Mouse (Mus musculus) hindbrain, embryonic 12.5 days (tissue): ENCODE results near the gene Vsir. TPM values are rescaled to one million over a fixed set of nuclear protein-coding genes. Genes with fewer than 3 reads are reported as not detected.

Experiments used
- ATAC-seq: fragments of 200-750 bp; cut with Nextera tagmentation; 2 replicates; pipeline ENCODE4 v1.8.0; 2017; ENCODE audit warnings: moderate TSS enrichment; ENCODE audit not compliant: low FRiP score
- H3K27ac ChIP-seq: fragments of 300-500 bp; sonication (generic); 2 replicates; pipeline ENCODE4 v1.5.1; 2016; ENCODE audit warnings: mild to moderate bottlenecking
- H3K27me3 ChIP-seq: fragments of 300-500 bp; sonication (generic); 2 replicates; pipeline ENCODE4 v1.6.1; 2016; ENCODE audit warnings: mild to moderate bottlenecking
- H3K36me3 ChIP-seq: fragments of 300-500 bp; sonication (generic); 2 replicates; pipeline ENCODE4 v1.6.1; 2016; ENCODE audit warnings: mild to moderate bottlenecking
- H3K4me1 ChIP-seq: fragments of 300-500 bp; sonication (generic); 2 replicates; pipeline ENCODE4 v1.6.1; 2016
- H3K4me2 ChIP-seq: fragments of 300-500 bp; sonication (generic); replicated peaks from 2 replicates; pipeline ENCODE4 v1.6.1; 2016; ENCODE audit warnings: mild to moderate bottlenecking
- H3K4me3 ChIP-seq: fragments of 300-500 bp; sonication (generic); 2 replicates; pipeline ENCODE4 v1.5.1; 2016; ENCODE audit warnings: mild to moderate bottlenecking
- H3K9ac ChIP-seq: fragments of 300-500 bp; sonication (generic); 2 replicates; pipeline ENCODE4 v1.6.1; 2016; ENCODE audit warnings: mild to moderate bottlenecking, moderate library complexity
- H3K9me3 ChIP-seq: fragments of 300-500 bp; sonication (generic); replicated peaks from 2 replicates; pipeline ENCODE4 v1.6.1; 2016; ENCODE audit warnings: mild to moderate bottlenecking
- WGBS: fragments of 180-500 bp; shearing (Covaris S2); methylation state at CpG from one replicate; pipeline ENCODE4 v1.1.7; 2016; 5-methylcytosine and 5-hydroxymethylcytosine counted together
- polyA plus RNA-seq: library from polyadenylated mRNA; unstranded; fragments of >200 nt; fragmentation: Nextera tagmentation; extraction: Ambion mirVana; gene quantifications from 2 replicates; pipeline ENCODE4 v1.2.1, GENCODE M21; 2016

Vsir gene
- polyA plus RNA-seq, 1 experiment from 2014 or later: 2.9 TPM

GRCm38 (mm10) chr10:60346056-60346455 is 595 bp upstream of the Vsir start:
- H3K27me3 ChIP-seq: peaks cover 34% of the 10 kb centered on the region
- H3K36me3 ChIP-seq: no peaks in the 10 kb centered on the region
- H3K4me2 ChIP-seq: peak overlapping the region; percentile 47
- no peaks in the 10 kb centered on the region for H3K9me3 ChIP-seq
- peaks cover 33% of the 10 kb centered on the region for H3K4me1 ChIP-seq
- no peak overlapping the region for H3K9ac ChIP-seq
- no peak overlapping the region for H3K4me3 ChIP-seq
- no peak overlapping the region for H3K27ac ChIP-seq
- WGBS: 82% methylated on average over 4 of the region's 4 CpGs
- ATAC-seq: no peak

GRCm38 (mm10) chr10:60347768-60348610 is 1.3 kb downstream of the Vsir start:
- Histone ChIP-seq H3K9me3 (no peaks in the 10 kb centered on the region), H3K27me3 (peaks cover 34% of the 10 kb centered on the region), H3K27ac (no peak overlapping the region), H3K4me2 (no peak overlapping the region; the same call in 1 of the 2 replicates), H3K4me3 (no peak overlapping the region), H3K9ac (no peak overlapping the region), H3K36me3 (no peaks in the 10 kb centered on the region), H3K4me1 (peaks cover 46% of the 10 kb centered on the region)
- WGBS: 24% methylated on average over 9 of the region's 9 CpGs
- no peak for ATAC-seq

DNA sequence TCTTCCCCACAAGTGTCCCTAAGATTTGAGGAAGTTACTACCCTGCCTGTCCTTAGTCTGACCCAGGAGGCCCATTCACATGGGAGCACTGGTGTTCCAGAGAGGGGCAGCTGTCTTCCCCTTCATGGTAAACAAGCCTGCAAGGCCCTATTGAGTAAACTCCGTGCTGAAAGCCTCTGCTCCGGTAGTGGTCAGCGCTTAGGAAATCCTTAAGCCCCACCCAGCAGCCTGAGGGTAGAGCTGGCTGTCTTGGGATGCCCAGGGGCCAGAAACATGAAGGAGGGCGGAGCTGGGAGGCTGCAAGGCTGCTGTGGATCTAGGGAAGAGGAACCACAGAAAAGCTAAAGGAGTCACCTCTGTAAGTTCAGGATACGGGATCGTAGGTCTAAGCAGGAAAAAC is 2.4 kb downstream of the Vsir start:
- 38% methylated on average over 6 of the region's 6 CpGs for WGBS
- Histone ChIP-seq H3K4me1 (peaks cover 46% of the 10 kb centered on the region), H3K27ac (no peak overlapping the region)

GRCm38 (mm10) chr10:60349644-60350043 is 3.0 kb downstream of the Vsir start:
- Histone ChIP-seq H3K9ac (no peak overlapping the region), H3K9me3 (no peaks in the 10 kb centered on the region), H3K27ac (no peak overlapping the region), H3K36me3 (no peaks in the 10 kb centered on the region), H3K27me3 (peaks cover 30% of the 10 kb centered on the region), H3K4me2 (no peak overlapping the region), H3K4me1 (peaks cover 46% of the 10 kb centered on the region), H3K4me3 (no peak overlapping the region)
- no peak for ATAC-seq
- whole genome bisulfite sequencing: 89% methylated on average over 5 of the region's 5 CpGs

More for the DNA sequence above, 2.4 kb downstream of the Vsir start:
- Histone ChIP-seq H3K36me3 (no peaks in the 10 kb centered on the region), H3K4me2 (no peak overlapping the region), H3K9me3 (no peaks in the 10 kb centered on the region), H3K4me3 (no peak overlapping the region), H3K9ac (no peak overlapping the region), H3K27me3 (peaks cover 32% of the 10 kb centered on the region)
- no peak for ATAC-seq

GRCm38 (mm10) chr10:60350077-60350804 is 3.6 kb downstream of the Vsir start:
- no peak for ATAC-seq
- H3K4me3 ChIP-seq: no peak overlapping the region
- no peak overlapping the region for H3K9ac ChIP-seq
- H3K9me3 ChIP-seq: no peaks in the 10 kb centered on the region
- H3K36me3 ChIP-seq: no peaks in the 10 kb centered on the region
- peaks cover 30% of the 10 kb centered on the region for H3K27me3 ChIP-seq
- 56% methylated on average over 5 of the region's 5 CpGs for WGBS
- H3K27ac ChIP-seq: no peak overlapping the region
- 0 out of 2 replicates have a peak overlapping the region, but pooled peaks have one; percentile 9 for H3K4me2 ChIP-seq
- peaks cover 43% of the 10 kb centered on the region for H3K4me1 ChIP-seq

DNA sequence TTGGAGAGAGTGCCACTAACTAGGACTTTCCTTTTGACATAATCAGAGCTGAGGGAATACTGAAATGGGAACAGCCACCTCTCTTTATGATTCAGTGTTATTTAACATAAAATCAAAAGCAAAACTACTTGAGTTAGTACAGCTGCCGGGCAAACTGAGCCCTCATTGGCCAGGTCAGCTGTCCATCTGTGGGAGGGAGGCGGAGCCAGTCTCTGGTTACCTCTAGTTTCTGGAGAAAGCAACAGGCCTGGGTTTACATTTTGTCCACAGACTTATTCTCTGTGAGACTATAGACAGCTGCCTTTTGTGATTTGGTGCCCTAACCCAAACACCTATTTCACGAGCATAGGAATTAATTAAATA is 4.1 kb downstream of the Vsir start:
- Histone ChIP-seq H3K4me1 (peaks cover 43% of the 10 kb centered on the region), H3K9ac (no peak overlapping the region), H3K27ac (peak overlapping the region; percentile 72; the same call in 1 of the 2 replicates), H3K36me3 (no peaks in the 10 kb centered on the region), H3K27me3 (peaks cover 29% of the 10 kb centered on the region), H3K9me3 (no peaks in the 10 kb centered on the region), H3K4me3 (no peak overlapping the region), H3K4me2 (0 out of 2 replicates have a peak overlapping the region, but pooled peaks have one; percentile 9)
- 40% methylated on average over 3 of the region's 3 CpGs for WGBS
- no peak for ATAC-seq

DNA sequence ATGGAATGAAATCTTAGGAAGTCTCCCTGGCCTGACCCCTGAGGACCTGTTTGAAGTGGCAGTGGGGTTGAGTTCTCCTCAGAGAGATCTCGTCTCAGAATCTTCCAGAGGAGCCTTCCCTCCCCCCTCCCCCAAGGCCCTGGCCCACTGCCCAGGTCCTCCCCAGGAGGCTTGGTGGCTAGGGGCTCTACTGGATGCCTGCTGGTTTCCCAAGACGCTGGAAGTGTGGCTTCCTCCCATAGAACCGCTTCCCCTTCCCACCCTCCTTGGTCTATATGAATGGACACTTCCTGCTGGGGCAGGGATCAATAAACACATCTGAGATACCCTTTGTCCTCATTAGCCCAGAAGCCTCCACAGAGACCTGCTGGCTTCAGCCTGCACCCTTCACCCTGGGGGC is 4.6 kb downstream of the Vsir start:
- no peak overlapping the region for H3K4me3 ChIP-seq
- H3K36me3 ChIP-seq: no peaks in the 10 kb centered on the region
- H3K9ac ChIP-seq: no peak overlapping the region
- ATAC-seq: 0 out of 2 replicates have a peak, but pooled peaks have one; percentile 18
- H3K27ac ChIP-seq: peak overlapping the region; percentile 72
- WGBS: 20% methylated on average over 3 of the region's 3 CpGs
- no peaks in the 10 kb centered on the region for H3K9me3 ChIP-seq
- no peak overlapping the region for H3K4me2 ChIP-seq
- peaks cover 24% of the 10 kb centered on the region for H3K27me3 ChIP-seq
- peaks cover 42% of the 10 kb centered on the region for H3K4me1 ChIP-seq

DNA sequence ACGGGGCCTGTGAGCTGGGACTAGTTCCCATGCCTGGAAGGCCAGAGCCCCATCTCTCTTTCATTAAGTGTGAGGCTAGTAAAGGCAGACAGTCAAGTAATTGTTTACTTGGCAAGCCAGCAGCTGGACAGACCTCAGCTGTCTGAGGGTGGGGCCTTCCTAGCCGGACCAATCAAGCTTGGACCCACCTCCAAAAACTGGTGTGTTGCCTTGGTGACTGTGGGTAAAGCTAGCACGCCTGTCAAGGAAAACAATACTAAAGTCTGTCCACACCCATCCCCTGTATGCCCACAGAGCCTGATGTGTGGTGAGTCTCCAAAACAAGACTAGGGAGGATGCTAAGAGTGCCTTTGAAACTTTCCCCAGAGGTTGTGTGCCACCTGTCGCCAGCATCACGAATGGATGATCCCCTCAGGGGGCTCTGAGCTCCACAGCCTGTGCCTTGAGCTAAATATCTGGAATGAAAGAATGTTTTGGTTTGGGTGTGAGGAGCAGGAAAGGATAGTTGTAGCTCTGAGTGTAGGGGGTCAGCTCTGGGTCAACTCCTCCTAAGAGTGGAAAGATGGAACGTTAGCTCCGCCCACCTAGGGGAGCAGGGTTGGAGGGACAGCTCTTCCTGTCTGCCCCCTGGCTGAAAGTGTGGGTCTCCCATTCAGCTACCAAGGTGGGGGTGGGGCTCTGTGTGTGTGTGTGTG is 5.3 kb downstream of the Vsir start:
- no peak overlapping the region for H3K9ac ChIP-seq
- H3K4me2 ChIP-seq: no peak overlapping the region
- H3K4me1 ChIP-seq: peaks cover 35% of the 10 kb centered on the region
- peaks cover 19% of the 10 kb centered on the region for H3K27me3 ChIP-seq
- no peaks in the 10 kb centered on the region for H3K9me3 ChIP-seq
- ATAC-seq: peak; percentile 53
- WGBS: 22% methylated on average over 7 of the region's 7 CpGs
- H3K36me3 ChIP-seq: no peaks in the 10 kb centered on the region
- no peak overlapping the region for H3K4me3 ChIP-seq
- peak overlapping the region; percentile 72 for H3K27ac ChIP-seq

DNA sequence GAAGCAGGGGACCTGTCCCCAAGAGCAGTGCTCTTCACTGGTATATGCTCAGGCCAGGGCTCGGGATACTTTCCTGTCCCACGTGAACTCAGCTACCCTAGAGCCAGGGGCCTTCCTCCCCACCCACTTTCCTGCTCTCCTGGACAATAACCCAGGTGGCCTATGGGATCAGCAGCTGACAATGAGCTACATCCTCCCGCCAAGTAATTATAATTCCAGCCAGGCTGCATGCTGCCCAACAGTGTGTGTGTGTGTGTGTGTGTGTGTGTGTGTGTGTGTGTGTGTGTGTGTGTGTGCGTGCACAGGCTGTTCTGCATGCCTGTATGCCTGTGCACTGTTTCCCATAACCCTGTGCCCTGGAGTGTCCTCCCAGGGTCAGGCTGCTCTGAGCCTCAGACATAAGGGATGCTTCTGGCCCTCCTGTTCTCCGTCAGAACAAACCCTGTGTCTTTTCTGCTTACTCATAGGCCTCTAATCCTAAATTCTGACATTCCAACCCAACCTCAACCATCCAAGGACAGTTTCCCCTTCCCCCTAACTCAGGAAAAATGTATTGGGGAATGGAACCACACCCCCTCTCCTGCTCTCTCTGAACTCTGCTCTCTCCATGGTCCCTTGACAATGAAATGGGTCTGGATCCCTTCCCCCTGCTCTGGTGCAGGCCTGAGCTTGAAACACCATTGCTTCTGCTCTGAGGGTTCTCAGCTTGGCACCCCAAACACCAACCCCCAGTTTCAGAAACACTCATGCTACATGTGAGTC is 6.8 kb downstream of the Vsir start:
- H3K27ac ChIP-seq: no peak overlapping the region
- ATAC-seq: no peak
- peaks cover 6% of the 10 kb centered on the region; the same call in 1 of the 2 replicates for H3K27me3 ChIP-seq
- peaks cover 26% of the 10 kb centered on the region for H3K4me1 ChIP-seq
- no peak overlapping the region for H3K9ac ChIP-seq
- H3K9me3 ChIP-seq: no peaks in the 10 kb centered on the region
- no peaks in the 10 kb centered on the region for H3K36me3 ChIP-seq
- H3K4me2 ChIP-seq: no peak overlapping the region
- whole genome bisulfite sequencing: 54% methylated on average over 5 of the region's 5 CpGs
- H3K4me3 ChIP-seq: no peak overlapping the region

DNA sequence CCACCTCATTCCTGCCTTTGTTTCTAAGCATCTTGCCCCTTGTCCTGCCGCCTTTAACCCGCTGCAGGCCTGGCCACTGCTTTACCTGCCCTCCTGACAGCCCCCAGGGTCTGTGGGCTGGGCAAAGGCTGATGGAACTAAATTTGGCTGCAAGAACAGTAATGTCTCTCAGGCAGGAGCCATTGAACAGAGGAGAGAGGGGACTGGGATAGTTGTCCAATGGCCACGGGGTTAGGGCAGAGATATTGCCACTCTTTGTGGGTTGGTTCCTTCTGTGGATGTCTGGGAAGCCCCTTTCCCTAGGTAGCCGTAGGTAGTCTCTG is 7.3 kb downstream of the Vsir start:
- H3K4me2 ChIP-seq: no peak overlapping the region

DNA sequence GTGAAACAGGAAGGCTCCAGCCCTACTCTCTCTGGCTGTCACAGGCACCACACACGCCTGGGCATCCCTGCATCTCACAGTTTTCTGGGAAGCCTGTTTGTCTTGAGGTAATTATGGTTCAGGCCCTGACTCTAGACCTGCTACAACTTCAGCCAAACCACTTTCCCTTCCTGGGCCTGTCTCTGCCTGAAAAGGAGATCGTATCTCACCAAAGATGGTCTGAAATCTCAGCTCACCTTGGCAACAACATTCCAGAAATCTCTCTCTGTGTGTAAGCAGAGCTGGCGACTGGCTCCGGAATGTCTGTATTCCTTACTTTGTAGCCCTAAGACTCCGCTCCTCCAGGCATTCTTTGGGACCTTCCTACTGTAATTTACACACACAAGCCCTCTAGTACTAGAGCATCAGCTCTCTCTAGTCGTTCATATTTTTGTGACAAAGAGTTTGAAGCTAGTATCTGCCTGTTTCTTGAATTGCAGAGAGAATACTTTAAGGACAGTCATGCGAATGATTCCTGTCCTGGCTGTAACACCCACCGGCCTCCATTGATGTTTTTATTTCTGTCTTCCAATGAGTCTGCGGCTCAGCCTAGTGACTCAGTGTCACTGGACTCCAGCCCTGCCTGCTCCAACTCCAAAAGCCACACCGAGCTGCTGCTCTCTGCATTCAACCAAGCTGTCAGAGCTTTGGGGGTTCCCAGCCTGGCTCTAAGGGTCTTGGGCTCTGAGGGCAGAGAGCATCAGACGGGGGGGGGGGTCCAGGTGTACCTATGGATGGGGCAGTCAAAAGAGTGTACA is 8.4 kb downstream of the Vsir start:
- no peak overlapping the region for H3K27ac ChIP-seq
- no peaks in the 10 kb centered on the region for H3K36me3 ChIP-seq
- WGBS: 70% methylated on average over 11 of the region's 11 CpGs
- no peak overlapping the region for H3K4me2 ChIP-seq
- no peak overlapping the region for H3K4me3 ChIP-seq
- no peaks in the 10 kb centered on the region for H3K9me3 ChIP-seq
- no peak for ATAC-seq
- H3K27me3 ChIP-seq: no peaks in the 10 kb centered on the region
- no peak overlapping the region for H3K9ac ChIP-seq
- H3K4me1 ChIP-seq: peaks cover 18% of the 10 kb centered on the region

More for the DNA sequence above, 7.3 kb downstream of the Vsir start:
- no peak overlapping the region for H3K9ac ChIP-seq
- no peaks in the 10 kb centered on the region for H3K36me3 ChIP-seq
- no peak overlapping the region for H3K4me3 ChIP-seq
- H3K4me1 ChIP-seq: peaks cover 23% of the 10 kb centered on the region
- peaks cover 2% of the 10 kb centered on the region; the same call in 1 of the 2 replicates for H3K27me3 ChIP-seq
- WGBS: 89% methylated on average over 4 of the region's 4 CpGs
- no peaks in the 10 kb centered on the region for H3K9me3 ChIP-seq
- no peak for ATAC-seq
- no peak overlapping the region for H3K27ac ChIP-seq
